Mouse (Mus musculus) hindbrain, embryonic 15.5 days (tissue): ENCODE data around the gene Prnp. TPM values are rescaled to one million over a fixed set of nuclear protein-coding genes. Genes with fewer than 3 reads are reported as not detected.
A peak's percentile ranks its signal among the peaks of the same experiment; 100 is the strongest.

Experiments used
- ATAC-seq: fragments of 200-750 bp; cut with Nextera tagmentation; 2 replicates; pipeline ENCODE4 v1.8.0; 2017; ENCODE audit warnings: low read depth, moderate number of reproducible peaks, moderate TSS enrichment; ENCODE audit not compliant: low FRiP score
- H3K27ac ChIP-seq: fragments of 300-500 bp; sonication (generic); replicated peaks from 2 replicates; pipeline ENCODE4 v1.5.1; 2015; ENCODE audit warnings: mild to moderate bottlenecking, inconsistent platforms
- H3K27me3 ChIP-seq: fragments of 300-500 bp; sonication (generic); 2 replicates; pipeline ENCODE4 v1.6.1; 2015; ENCODE audit warnings: control low read depth, inconsistent platforms
- H3K36me3 ChIP-seq: fragments of 300-500 bp; sonication (generic); 2 replicates; pipeline ENCODE4 v1.6.1; 2015; ENCODE audit warnings: control low read depth, inconsistent platforms
- H3K4me1 ChIP-seq: fragments of 300-500 bp; sonication (generic); replicated peaks from 2 replicates; pipeline ENCODE4 v1.6.1; 2015; ENCODE audit warnings: control low read depth, inconsistent platforms
- H3K4me2 ChIP-seq: fragments of 300-500 bp; sonication (generic); 2 replicates; pipeline ENCODE4 v1.6.1; 2015; ENCODE audit warnings: moderate library complexity, mild to moderate bottlenecking, inconsistent platforms
- H3K4me3 ChIP-seq: fragments of 300-500 bp; sonication (generic); 2 replicates; pipeline ENCODE4 v1.5.1; 2015; ENCODE audit warnings: mild to moderate bottlenecking, inconsistent platforms
- H3K9ac ChIP-seq: fragments of 300-500 bp; sonication (generic); 2 replicates; pipeline ENCODE4 v1.6.1; 2015; ENCODE audit warnings: inconsistent platforms
- H3K9me3 ChIP-seq: fragments of 300-500 bp; sonication (generic); 2 replicates; pipeline ENCODE4 v1.6.1; 2016; ENCODE audit warnings: control low read depth, inconsistent platforms
- WGBS: fragments of 180-500 bp; shearing (Covaris S2); methylation state at CpG from one replicate; pipeline ENCODE4 v1.1.7; 2015; 5-methylcytosine and 5-hydroxymethylcytosine counted together
- polyA plus RNA-seq: library from polyadenylated mRNA; unstranded; fragments of >200 nt; fragmentation: Nextera tagmentation; extraction: Ambion mirVana; gene quantifications from 2 replicates; pipeline ENCODE4 v1.2.1, GENCODE M21; 2015

Prnp gene
- polyA plus RNA-seq, 1 experiment from 2014 or later: 138 TPM

DNA sequence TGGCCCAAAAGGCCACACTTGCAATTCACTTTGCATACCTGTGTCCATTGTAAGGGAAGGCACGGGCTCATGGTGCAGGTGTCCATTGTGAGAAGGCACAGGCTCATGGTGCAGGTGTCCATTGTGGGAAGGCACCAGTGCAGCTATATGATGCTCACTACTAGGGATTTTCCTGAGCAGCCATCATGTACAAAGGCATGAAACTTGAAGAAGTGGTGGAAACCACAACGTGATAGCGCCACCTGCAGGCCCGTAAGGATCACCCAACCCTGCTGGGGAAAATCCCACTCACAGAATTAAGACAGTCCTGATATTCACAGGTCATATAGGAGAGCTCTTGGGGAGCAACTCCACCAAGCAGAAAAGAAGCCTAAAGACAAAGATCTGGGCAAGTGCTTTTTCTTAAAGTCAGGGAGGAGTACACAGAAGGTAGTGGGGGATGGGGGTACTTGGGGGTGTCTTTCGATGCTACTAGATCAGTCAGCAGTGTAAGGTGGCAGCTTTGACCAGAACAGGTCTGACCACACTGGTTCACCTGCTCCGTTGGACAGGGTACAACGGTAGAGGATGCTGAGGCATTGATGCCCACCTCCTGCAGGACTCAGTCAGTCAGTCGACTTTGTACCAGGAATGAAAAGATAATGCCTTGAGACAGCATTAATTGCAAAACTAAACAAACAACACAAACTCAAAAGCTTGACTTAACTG, 29.8 kb downstream of the Prnp start:
- no peaks in the 10 kb centered on the region for H3K4me1 ChIP-seq
- no peak overlapping the region for H3K9ac ChIP-seq
- H3K27ac ChIP-seq: no peak overlapping the region
- peaks cover 16% of the 10 kb centered on the region for H3K36me3 ChIP-seq
- H3K4me2 ChIP-seq: no peak overlapping the region
- WGBS: 43% methylated on average over 8 of the region's 8 CpGs
- no peaks in the 10 kb centered on the region for H3K9me3 ChIP-seq
- peak; percentile 55; the same call in 1 of the 2 replicates for ATAC-seq
- no peak overlapping the region for H3K4me3 ChIP-seq
- H3K27me3 ChIP-seq: no peaks in the 10 kb centered on the region

DNA sequence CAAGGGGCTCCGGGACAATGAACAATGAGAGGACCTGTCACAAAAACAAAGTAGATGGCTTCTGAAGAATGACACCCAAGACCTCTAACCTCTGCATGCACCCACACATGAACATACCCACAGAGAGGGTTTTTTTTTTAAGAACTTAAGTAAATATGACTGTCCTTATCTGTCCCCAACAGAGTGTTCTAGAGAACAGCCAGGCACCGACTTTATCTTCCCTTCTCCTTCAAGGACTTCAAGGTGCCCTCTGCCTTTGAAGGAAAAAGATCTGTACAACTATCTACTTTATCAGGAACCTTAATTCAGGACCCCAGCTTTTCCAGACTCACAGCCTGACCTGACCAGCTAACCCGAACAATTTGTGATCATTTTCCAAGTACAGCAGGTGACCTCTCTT, 30.8 kb downstream of the Prnp start:
- Histone ChIP-seq H3K9me3 (no peaks in the 10 kb centered on the region), H3K4me1 (no peaks in the 10 kb centered on the region), H3K27me3 (no peaks in the 10 kb centered on the region), H3K36me3 (peaks cover 16% of the 10 kb centered on the region), H3K27ac (no peak overlapping the region), H3K9ac (no peak overlapping the region), H3K4me2 (no peak overlapping the region), H3K4me3 (no peak overlapping the region)
- 79% methylated on average over 3 of the region's 3 CpGs for WGBS
- no peak for ATAC-seq

DNA sequence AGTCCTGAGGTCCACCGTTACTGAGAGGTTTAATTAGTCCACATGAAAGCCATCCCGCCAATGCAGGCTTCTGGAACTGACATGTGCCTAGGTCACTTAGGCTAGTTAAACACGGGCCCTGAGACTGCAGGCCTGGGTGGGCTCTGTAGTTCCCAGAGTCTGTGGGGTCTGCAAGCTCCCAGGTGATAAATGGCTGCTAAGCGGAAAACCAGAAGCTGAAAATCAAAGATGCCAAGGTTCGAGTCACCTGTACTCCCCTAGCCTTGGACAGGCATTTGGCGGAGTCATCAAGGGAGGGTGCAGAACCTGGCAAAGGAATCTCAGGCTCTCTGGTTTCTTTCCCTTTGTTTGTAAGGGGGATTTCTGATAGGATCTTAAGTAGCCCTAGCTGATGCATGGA, 31.8 kb downstream of the Prnp start:
- no peak overlapping the region for H3K27ac ChIP-seq
- H3K4me1 ChIP-seq: no peaks in the 10 kb centered on the region
- H3K27me3 ChIP-seq: no peaks in the 10 kb centered on the region
- H3K9me3 ChIP-seq: no peaks in the 10 kb centered on the region
- ATAC-seq: no peak
- WGBS: 85% methylated on average over 6 of the region's 6 CpGs
- H3K36me3 ChIP-seq: peaks cover 13% of the 10 kb centered on the region
- H3K4me2 ChIP-seq: no peak overlapping the region
- H3K4me3 ChIP-seq: no peak overlapping the region
- no peak overlapping the region for H3K9ac ChIP-seq

DNA sequence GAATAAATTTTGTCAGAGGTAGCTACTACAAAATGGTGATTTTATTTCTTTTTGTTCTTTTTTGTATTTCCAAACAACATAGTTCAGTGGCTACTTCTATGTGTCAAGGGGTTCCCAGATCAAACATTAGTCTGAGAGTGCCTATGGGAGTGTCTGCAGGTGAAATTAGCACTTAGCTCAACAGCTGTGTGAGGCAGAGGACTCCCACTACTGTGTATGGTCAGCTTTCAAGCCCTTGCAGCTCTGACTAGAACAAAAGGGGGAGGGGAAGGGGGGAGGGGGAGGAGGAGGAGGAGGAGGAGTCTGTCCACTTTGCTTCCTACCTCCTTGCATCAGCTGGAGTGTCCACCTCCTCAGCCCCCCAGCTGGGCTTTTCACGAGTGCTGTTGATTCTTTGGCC, 34.6 kb downstream of the Prnp start:
- Histone ChIP-seq H3K4me1 (no peaks in the 10 kb centered on the region), H3K27me3 (no peaks in the 10 kb centered on the region), H3K9me3 (no peaks in the 10 kb centered on the region), H3K4me2 (no peak overlapping the region), H3K36me3 (no peaks in the 10 kb centered on the region), H3K9ac (no peak overlapping the region), H3K4me3 (no peak overlapping the region), H3K27ac (no peak overlapping the region)
- WGBS: 9% methylated on average over 1 of the region's 1 CpGs
- ATAC-seq: no peak

DNA sequence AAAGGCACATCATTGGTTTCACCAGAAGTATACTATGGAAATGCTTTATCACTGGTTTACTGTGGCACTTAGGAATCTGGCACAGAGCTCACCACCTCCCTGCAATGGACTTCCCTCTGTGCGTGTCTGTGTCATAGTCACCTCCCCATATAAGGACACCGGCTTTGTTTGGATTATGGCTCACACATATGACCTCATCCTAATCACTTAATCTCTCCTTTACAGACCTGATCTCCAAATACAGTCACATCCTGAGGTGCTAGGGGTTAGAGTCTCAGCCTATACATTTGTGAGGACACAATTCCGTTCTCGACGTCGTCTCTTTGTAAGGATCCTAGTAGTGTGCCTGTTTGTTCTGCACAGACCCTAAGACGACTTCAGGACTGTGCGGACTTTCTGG, 35.5 kb downstream of the Prnp start:
- no peak overlapping the region for H3K4me2 ChIP-seq
- H3K4me1 ChIP-seq: peaks cover 2% of the 10 kb centered on the region; the same call in 1 of the 2 replicates
- H3K27ac ChIP-seq: no peak overlapping the region
- no peak for ATAC-seq
- H3K9ac ChIP-seq: no peak overlapping the region
- H3K27me3 ChIP-seq: 0 out of 2 replicates have a peak, but pooled peaks cover 2% of the 10 kb centered on the region
- 87% methylated on average over 8 of the region's 8 CpGs for WGBS
- H3K9me3 ChIP-seq: no peaks in the 10 kb centered on the region
- H3K4me3 ChIP-seq: no peak overlapping the region
- no peaks in the 10 kb centered on the region for H3K36me3 ChIP-seq

DNA sequence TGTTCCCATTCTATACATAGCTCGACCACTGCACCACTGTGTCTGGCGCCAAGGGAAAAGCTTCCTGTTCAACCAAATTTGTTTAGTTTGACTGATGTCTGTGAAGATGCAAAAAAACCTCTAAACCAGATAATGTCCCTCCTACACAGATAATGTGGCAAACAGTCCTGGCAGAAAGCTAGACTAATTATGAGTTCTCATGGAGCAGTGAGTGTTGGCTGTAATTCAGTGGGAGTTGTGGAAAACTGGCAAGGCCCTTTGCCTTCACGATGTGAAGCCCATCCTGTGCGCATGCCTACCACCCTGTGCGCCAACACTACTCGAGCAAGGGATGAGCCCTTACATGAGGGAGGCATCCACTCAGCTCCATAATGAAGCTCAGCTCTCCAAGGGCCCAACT, 36.0 kb downstream of the Prnp start:
- H3K36me3 ChIP-seq: no peaks in the 10 kb centered on the region
- 83% methylated on average over 6 of the region's 6 CpGs for WGBS

DNA sequence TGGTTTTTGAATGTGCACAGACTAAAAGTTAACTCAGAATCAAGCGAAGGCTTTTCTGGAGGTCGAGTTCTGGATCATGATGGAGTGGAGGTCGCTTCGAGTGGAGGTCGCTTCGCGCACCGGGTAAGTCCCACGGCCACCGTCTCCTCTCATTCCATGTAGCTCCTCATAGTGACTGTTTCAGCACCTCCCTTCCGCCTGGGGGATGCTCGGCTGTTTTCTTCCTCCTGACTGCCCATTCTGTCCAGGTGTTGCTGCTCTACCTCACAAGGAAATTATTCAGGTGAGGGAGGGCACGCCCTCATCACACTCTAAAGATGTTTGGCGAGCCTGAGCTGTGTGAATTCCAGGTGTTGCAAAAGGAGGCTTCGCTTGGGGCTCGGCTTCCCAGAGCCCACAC, 36.6 kb downstream of the Prnp start:
- H3K36me3 ChIP-seq: no peaks in the 10 kb centered on the region
- peaks cover 2% of the 10 kb centered on the region; the same call in 1 of the 2 replicates for H3K4me1 ChIP-seq
- no peak overlapping the region for H3K4me3 ChIP-seq
- H3K4me2 ChIP-seq: no peak overlapping the region
- no peak for ATAC-seq
- no peak overlapping the region for H3K9ac ChIP-seq
- H3K27me3 ChIP-seq: 0 out of 2 replicates have a peak, but pooled peaks cover 4% of the 10 kb centered on the region
- H3K9me3 ChIP-seq: no peaks in the 10 kb centered on the region
- WGBS: 96% methylated on average over 16 of the region's 16 CpGs
- H3K27ac ChIP-seq: no peak overlapping the region

More for the DNA sequence above, 36.0 kb downstream of the Prnp start:
- ATAC-seq: no peak
- Histone ChIP-seq H3K4me3 (no peak overlapping the region), H3K27me3 (0 out of 2 replicates have a peak, but pooled peaks cover 4% of the 10 kb centered on the region), H3K4me2 (no peak overlapping the region), H3K4me1 (peaks cover 2% of the 10 kb centered on the region; the same call in 1 of the 2 replicates), H3K9ac (no peak overlapping the region), H3K27ac (no peak overlapping the region), H3K9me3 (no peaks in the 10 kb centered on the region)

DNA sequence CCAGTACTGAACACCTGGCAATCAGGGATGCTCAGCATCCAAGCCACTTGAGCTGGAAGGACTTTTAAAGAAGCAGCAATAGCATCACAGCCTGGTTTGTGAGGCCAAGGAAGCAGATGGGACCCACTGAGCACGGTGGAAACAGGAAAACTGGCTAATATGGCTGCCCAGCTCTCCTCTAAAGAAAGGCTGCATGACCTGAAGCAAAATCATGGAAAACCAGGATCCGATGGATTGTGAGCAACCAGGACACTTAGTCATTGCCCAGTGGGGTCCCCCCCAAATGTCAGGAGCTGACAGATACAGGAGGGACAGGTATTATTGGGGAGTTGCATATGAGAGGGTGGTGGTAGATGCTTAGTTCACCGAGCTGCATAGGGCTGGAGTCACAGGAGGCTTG, 38.4 kb downstream of the Prnp start:
- H3K9me3 ChIP-seq: no peaks in the 10 kb centered on the region
- H3K27me3 ChIP-seq: peaks cover 18% of the 10 kb centered on the region; the same call in 1 of the 2 replicates
- 78% methylated on average over 3 of the region's 3 CpGs for WGBS
- H3K36me3 ChIP-seq: no peaks in the 10 kb centered on the region
- no peak overlapping the region for H3K4me2 ChIP-seq
- H3K27ac ChIP-seq: no peak overlapping the region
- peaks cover 11% of the 10 kb centered on the region for H3K4me1 ChIP-seq
- no peak for ATAC-seq
- no peak overlapping the region for H3K9ac ChIP-seq
- H3K4me3 ChIP-seq: no peak overlapping the region

DNA sequence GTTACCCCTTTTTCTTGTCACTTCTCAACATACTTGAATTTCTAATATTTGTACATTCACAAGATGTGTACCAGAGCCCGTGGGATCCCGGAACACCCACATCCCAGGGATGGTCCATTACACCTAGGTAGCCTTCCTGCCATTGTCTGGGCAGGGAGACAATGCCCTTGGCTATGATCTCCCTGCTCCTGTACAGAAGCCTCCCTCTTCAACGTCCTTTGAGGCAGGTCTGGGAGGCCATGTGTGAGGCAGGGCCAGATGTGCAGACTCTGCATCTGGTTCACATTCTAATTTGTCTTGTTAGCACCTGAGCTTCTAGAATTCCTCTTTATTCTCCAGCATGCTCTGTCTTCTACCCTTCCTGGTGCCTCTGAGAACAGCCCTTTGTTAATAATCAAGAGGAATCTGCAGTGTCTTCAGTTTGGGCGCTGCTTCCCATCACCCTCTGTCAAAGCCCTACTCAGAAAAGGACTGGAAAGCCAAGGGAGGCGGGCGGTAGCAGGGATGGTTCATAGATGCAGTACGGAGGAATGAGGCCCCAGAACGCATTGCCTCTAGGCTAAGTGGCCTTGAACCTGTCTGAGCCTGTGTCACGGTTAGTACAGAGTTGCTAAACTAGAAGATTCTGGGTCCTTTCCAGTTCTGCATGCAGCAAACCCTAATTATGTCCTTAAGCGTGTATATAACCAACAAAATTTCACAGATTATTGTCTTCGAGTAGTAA, 39.4 kb downstream of the Prnp start:
- no peak overlapping the region for H3K9ac ChIP-seq
- H3K27me3 ChIP-seq: peaks cover 24% of the 10 kb centered on the region
- WGBS: 83% methylated on average over 11 of the region's 11 CpGs
- no peak overlapping the region for H3K27ac ChIP-seq
- no peak overlapping the region for H3K4me2 ChIP-seq
- no peak overlapping the region for H3K4me3 ChIP-seq
- no peak for ATAC-seq
- H3K36me3 ChIP-seq: no peaks in the 10 kb centered on the region
- H3K9me3 ChIP-seq: no peaks in the 10 kb centered on the region
- peaks cover 14% of the 10 kb centered on the region for H3K4me1 ChIP-seq

DNA sequence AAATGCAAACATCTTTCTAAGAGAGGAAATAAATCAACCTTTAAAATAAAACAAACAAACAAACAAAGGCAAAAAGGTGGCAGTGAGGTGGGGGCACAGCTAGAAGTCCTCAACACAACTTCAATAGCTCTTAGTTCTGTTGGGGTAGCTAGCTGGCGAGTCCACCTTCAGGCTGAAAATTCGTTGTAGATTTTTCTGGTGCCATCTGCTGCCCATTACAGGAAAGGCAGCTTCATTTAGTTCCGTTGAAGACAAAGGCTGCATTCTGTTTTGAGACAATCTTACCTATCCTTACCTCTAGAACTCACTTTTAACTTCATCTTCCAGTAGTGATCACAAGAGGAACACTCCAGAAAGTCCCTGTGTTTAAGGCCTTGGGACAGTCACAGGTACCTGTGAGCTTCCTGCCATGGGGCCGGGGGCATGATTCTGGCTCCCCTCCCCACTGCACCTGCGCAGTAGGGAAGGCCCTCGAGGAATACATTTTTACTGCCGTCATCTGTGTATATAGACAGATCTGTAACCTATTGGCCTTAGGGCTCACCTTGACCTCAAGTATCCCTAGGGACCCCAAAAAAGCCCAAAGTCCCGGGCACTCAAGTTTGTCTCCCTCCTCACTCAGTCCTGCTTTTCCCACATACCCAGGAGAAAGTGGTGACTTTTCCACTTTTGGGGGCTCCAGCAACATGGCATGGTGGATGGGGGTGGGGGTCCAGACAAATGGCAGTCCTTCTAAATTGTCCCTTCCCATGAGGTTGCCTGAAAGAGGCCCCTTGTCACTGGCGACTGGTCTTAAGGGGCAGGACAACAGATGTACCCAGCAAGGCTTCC, 40.3 kb downstream of the Prnp start:
- H3K36me3 ChIP-seq: no peaks in the 10 kb centered on the region
- WGBS: 53% methylated on average over 9 of the region's 9 CpGs
- no peak overlapping the region for H3K27ac ChIP-seq
- H3K4me1 ChIP-seq: peaks cover 16% of the 10 kb centered on the region
- no peak overlapping the region for H3K4me2 ChIP-seq
- H3K9me3 ChIP-seq: no peaks in the 10 kb centered on the region
- no peak overlapping the region for H3K4me3 ChIP-seq
- no peak overlapping the region for H3K9ac ChIP-seq
- H3K27me3 ChIP-seq: peaks cover 31% of the 10 kb centered on the region
- ATAC-seq: peak; percentile 40; the same call in 1 of the 2 replicates

DNA sequence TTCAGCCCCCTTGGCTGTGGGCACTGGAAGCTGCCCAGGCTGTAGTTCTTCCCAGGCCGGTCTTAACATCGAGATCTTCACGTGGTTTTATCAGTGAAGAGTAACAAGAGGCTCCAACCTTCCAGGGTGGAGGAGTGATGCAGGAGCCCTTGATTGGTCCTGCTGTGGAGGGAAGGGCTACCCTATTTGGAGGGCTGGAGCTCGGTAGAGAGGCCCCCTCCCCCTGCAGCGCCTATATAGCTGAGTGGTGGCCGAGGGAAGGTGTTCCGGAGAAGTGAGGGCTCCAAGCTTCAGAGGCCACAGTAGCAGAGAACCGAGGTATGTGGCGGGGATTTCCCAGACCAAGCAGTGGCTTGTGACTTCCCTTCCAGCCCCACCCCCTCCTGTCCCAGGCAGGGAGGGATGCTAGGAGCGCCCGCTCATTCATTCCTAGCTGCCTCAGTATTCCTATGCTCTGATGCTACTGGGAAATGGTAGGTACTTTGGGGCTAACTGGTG, 40.9 kb downstream of the Prnp start, which contains the start of gene Prnd:
Gene Prnd, plus strand, starts transcription at position 264 of the 498 bp plus-strand sequence.
- peaks cover 16% of the 10 kb centered on the region for H3K4me1 ChIP-seq
- WGBS: 23% methylated on average over 11 of the region's 11 CpGs
- 0 out of 2 replicates have a peak, but pooled peaks have one; percentile 25 for ATAC-seq
- H3K9ac ChIP-seq: no peak within 1 kb of the TSS
- no peaks in the 10 kb centered on the region for H3K9me3 ChIP-seq
- no peak within 1 kb of the TSS for H3K4me3 ChIP-seq
- H3K36me3 ChIP-seq: no peaks in the 10 kb centered on the region
- no peak within 1 kb of the TSS for H3K4me2 ChIP-seq
- no peak within 1 kb of the TSS for H3K27ac ChIP-seq
- peaks cover 31% of the 10 kb centered on the region for H3K27me3 ChIP-seq
